Mouse (Mus musculus) T-helper 2 cell (primary cell): ENCODE measurements at regions not wholly inside any gene's neighbourhood (a gene's known extent, or its start where the extent isn't known, plus 50 kb on each side); places are given as distances from the start of the nearest gene placed in this dataset.

Experiments
- in situ Hi-C: fragments of 300-600 bp; cut with MboI, MseI; formaldehyde crosslinking; loops from one replicate; pipeline ENCODE4 v1.15.1; 2025; ENCODE audit warnings: high pct_unique_total_duplicates

DNA sequence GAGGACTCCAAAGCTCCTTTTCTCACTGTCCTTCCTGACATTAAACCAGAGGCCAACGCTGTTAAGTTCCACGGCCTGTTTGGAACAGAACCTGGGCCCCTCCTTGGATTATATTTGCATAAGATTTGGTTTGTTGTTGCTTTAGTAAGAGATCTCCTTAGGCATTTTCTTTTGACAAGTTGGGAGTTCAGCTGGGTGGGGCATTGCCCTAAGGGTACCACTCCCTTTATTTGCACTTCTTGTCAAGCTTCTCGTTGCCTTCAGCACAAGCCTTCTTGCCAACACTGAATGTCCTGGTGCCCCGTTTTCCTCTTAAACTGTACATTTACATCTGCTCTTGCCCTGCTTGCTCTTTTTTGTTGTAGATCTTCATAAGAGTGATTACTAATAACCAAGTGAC, 317.5 kb upstream of the Adamts9 start:
- in situ Hi-C loops, result no loop called here

DNA sequence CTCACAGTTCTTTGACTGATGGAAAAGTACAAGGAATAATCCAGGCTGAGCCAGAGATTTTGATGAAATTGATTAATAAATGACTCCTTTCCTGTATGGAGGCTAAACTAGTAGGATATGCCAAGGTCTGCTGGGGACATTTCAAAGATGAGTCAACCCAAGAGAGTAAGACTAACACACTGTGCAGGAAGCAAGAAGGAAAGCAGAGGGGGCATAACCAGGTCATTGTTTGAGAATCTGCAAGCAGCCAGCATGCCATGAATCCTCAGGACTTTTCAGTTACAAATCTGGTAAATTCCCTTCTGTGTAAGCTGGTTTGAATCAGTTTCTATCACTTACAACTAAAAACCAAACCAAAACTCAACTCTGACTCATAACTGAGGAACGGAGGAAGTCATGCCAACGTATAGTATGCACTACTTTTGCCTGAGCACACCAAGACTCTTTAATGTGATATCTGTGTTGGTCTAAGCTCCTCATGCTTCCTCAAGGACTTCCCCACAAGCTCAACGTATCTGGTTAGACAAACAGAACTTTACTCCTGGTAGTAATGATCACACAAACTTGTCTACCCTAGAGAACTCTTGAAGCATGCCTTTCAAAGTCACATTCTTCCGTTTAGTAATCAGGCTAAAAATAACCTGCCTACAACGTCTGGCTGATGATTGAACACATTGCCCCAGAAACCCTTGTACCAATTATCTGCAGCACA, 314.0 kb upstream of the Adamts9 start:
- in situ Hi-C loops, result no loop called here

- in situ Hi-C loops, result no loop called here
These were observed 310.5 kb upstream of the Adamts9 start for GRCm38 (mm10) chr6:93253746-93254145.

GRCm38 (mm10) chr6:93248973-93249372, 305.7 kb upstream of the Adamts9 start:
- in situ Hi-C loops, result no loop called here

DNA sequence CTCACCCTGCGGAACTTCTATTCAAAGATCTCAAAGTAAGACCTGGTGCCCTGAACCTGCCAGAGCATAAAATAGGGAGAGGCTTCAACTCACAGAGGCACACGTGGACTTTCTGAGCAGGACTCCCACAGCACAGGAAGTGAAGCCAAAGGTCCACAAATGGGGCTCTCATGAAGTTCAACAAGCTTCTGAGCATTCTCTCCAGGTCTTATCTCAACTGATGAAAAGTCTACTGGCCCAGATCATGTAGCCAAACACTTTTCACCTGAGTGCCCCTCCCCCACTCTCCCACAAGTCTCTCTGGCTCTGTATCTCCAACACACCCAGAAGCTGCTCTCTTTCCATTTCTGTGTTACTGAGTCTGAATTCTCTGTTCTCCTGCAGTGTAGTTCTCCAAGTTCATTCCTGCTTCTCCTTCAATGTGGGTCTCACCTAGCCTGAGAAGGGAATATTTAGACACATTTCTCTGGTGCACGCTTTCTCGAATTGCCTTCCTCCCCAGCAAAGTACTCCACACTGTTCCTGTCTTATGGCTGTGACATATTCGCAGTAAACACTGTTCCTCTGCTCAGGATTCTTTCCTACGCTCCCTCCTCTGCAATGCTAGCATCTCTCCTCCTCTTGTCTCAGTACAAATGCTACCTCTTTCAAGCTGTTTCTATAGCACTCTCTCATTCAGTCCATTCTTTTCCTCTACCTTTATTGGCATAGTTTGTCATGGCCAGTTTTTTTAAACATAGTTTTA, 303.4 kb upstream of the Adamts9 start:
- in situ Hi-C loops, result no loop called here

DNA sequence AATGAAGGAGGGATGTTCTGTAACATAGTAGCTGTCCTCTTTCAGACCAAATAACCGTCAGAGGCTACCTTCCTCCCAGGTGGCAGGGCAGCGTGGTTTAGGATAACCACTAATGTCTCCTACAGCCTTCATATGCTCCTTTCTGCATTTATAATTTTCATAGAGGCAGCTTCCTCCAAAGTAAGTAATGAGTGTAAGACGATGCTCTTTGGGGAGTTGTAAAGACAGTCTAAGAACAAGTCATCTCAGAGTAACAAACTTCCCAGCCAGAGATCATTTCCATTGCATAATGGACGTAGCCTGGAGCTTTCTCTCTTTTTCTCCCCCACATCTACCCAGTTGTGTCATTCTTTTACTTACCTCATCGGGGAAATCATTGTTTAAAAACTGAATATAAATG, 292.3 kb upstream of the Adamts9 start:
- in situ Hi-C loops, result no loop called here

DNA sequence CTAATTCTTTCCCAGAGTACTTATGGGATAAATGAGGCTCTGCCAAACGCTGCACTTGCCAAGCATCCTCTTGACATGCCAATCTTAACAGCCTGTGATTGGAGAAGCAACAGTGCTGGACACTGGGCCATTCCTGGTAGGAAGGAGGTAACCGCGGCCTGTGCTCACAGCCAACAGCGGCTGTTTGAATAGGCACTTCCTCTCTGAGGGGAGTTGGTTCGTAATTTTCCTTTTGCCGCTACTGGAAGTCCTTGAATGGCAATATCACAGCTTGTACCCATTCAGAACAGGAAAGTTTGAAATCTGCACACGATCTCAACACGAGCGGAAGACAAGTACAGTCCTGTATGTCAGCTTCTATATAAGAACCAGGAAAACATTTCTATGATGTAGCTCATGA, 289.3 kb upstream of the Adamts9 start:
- in situ Hi-C loops, result no loop called here

GRCm38 (mm10) chr6:93230450-93230849, 287.2 kb upstream of the Adamts9 start:
- in situ Hi-C loops, result no loop called here

DNA sequence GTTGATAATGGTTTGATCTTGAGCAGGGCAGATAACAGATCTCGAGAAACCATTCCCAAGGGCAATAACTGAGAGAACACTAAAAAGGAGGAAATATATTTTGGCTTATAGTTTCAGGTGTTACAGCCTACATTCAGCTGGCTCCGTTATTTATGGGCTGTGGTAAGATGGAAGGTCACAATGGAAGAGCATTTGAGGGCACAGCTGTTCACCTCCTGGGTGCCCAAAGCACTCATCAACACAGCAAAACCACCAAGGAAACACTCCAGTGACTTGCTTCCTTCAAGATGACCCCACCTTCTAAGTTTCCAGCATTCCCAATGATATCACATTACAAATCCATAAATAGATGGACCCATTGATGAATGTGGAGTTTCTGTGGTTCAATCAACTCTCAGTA, 286.0 kb upstream of the Adamts9 start:
- in situ Hi-C loops, result no loop called here

GRCm38 (mm10) chr6:93223610-93224550, 280.6 kb upstream of the Adamts9 start:
- in situ Hi-C loops, result no loop called here

- in situ Hi-C loops, result no loop called here
These were observed 274.8 kb upstream of the Adamts9 start for GRCm38 (mm10) chr6:93218015-93218593.

DNA sequence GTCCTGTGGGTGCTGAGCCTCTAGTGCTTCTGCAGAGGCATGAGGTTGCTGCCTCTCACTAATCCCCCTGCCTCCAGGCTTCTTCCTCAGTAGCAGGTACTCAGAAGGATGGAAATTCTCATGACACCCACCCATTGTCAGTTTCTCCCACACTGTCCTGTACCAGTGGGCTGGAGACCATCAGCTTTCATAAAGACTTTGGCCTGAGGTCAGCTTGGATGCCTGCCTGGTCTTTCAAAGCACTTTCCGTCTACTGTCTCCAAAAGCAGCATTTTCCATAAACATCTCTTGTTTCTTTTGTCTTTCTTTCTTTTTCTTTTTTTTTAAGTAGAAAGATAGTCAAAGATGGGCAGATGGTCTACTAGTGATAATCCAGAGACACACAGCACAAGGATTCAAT, 257.6 kb upstream of the Adamts9 start:
- in situ Hi-C loops, result no loop called here

GRCm38 (mm10) chr6:93194741-93195140, 251.4 kb upstream of the Adamts9 start:
- in situ Hi-C loops, result no loop called here

GRCm38 (mm10) chr6:93192980-93193379, 249.7 kb upstream of the Adamts9 start:
- in situ Hi-C loops, result no loop called here

- in situ Hi-C loops, result no loop called here
These were observed 247.7 kb upstream of the Adamts9 start for GRCm38 (mm10) chr6:93190986-93191385.

DNA sequence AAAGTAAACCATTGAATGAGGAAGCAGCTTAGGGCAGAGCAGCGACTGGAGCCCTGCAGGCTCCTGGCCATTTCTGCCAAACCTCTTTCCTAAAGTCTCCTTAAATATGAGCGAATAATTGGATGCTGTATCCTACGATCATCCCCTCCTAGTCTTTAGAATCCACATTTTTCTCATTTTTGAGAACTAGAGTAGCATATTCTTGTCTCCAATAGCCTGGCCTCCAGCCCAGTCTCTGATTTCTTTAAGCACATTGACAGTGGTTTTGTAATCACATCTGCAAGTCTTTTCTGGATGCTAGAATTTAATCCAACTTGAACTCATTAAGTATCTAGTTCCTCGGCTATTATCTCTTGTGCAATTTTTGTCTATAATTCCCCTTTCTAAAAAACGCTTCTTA, 225.2 kb upstream of the Adamts9 start:
- in situ Hi-C loops, result no loop called here

DNA sequence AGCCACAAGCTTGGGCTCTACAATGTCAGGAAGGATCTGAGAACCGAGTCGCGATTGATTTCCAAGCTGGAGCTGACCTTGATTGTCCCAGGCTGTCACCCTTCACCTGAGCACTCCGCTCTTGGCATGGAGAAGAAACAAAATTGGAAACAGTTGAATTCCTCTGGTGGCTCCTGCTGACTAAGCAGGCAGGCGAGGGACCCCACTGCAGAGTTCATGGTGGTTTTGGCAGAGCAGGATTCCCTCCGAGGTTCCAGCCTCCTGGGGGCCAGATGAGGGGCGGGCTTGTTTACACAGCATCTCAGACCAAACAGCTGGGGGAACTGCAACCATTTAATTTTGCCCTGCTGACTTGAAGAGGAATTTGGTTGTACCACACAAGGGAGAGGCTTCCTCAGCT, 224.0 kb upstream of the Adamts9 start:
- in situ Hi-C loops, result no loop called here

GRCm38 (mm10) chr6:93165942-93166341, 222.7 kb upstream of the Adamts9 start:
- in situ Hi-C loops, result no loop called here

GRCm38 (mm10) chr6:93152431-93153208, 209.3 kb upstream of the Adamts9 start:
- in situ Hi-C loops, result no loop called here

- in situ Hi-C loops, result no loop called here
These were observed 207.2 kb upstream of the Adamts9 start for GRCm38 (mm10) chr6:93150531-93150930.

DNA sequence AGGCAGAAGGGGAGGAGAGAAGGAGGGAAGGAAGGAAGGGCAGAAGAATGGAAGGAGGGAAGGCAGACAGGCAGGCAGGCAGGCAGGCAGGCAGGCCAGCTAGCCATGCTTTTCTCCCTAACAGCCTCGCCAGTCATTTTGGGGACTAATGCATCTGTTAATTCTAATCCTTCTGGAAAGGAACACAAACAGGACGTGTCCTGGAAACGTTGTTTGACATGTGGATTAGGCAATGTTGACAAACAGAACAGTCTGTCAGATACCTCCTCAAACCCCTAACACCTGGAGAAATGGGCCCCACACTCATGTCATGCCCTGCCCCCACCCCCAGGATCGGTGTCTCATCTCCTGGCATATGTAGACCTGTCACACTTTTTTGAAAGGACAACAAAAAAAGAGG, 206.7 kb upstream of the Adamts9 start:
- in situ Hi-C loops, result no loop called here
